Mouse (Mus musculus): ENCODE data around the gene Ovca2. TPM values are rescaled to one million over a fixed set of nuclear protein-coding genes. Genes with fewer than 3 reads are reported as not detected.

Ovca2 gene
- polyA plus RNA-seq, 1 experiment from 2014 or later: 24.9 TPM

GRCm38 (mm10) chr11:75134485-75135068, 44.1 kb downstream of the Ovca2 start:
- 74% methylated on average over 5 of the region's 5 CpGs for WGBS
- no peaks in the 10 kb centered on the region for H3K36me3 ChIP-seq (ENCODE audit: control insufficient read depth, insufficient read depth, low read length)
- ATAC-seq (replicated peaks; ENCODE audit: low FRiP score): no peak
- no peak overlapping the region for H3K27ac ChIP-seq (ENCODE audit: low read depth, low read length)
- peaks cover 35% of the 10 kb centered on the region for H3K4me1 ChIP-seq (replicated peaks; ENCODE audit: control insufficient read depth, insufficient read depth, low read length)
- no peak overlapping the region for H3K4me3 ChIP-seq (ENCODE audit: low read depth, low read length)
- H3K27me3 ChIP-seq (replicated peaks; ENCODE audit: control insufficient read depth, insufficient read depth, low read length): no peaks in the 10 kb centered on the region
- no peak overlapping the region for H3K9ac ChIP-seq (ENCODE audit: low read depth, low read length)
- no peaks in the 10 kb centered on the region for H3K9me3 ChIP-seq (ENCODE audit: control insufficient read depth, low read length)
- no peak overlapping the region for H3K4me2 ChIP-seq
- DNase-seq (ENCODE audit: low spot score): no peak

DNA sequence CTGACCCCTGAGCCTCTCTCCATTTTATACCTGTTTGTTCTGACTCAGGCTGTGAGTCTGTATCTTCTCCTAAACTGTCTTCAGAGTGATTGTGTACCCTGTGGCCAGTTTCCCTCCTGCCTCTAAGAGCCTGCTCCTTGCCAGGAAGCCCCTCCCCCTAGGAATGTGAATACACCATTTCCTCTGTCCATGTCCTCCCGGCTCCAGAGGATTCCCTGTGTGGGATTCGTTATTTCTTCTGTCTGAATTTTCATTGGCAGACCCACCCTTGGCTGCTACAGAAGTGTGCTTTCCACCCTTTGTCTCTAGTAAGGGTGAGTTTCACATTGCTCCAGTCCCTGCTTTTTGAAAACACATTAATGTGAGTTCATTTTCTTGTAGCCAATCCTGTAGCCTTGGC, 44.7 kb downstream of the Ovca2 start:
- H3K36me3 ChIP-seq (ENCODE audit: control insufficient read depth, insufficient read depth, low read length): no peaks in the 10 kb centered on the region
- no peaks in the 10 kb centered on the region for H3K9me3 ChIP-seq (ENCODE audit: control insufficient read depth, low read length)
- no peak overlapping the region for H3K9ac ChIP-seq (ENCODE audit: low read depth, low read length)
- H3K27ac ChIP-seq (ENCODE audit: low read depth, low read length): no peak overlapping the region
- H3K27me3 ChIP-seq (replicated peaks; ENCODE audit: control insufficient read depth, insufficient read depth, low read length): no peaks in the 10 kb centered on the region
- peaks cover 29% of the 10 kb centered on the region for H3K4me1 ChIP-seq (replicated peaks; ENCODE audit: control insufficient read depth, insufficient read depth, low read length)
- no peak for ATAC-seq (replicated peaks; ENCODE audit: low FRiP score)
- WGBS: 37% methylated on average over 2 of the region's 2 CpGs
- DNase-seq (ENCODE audit: low spot score): no peak
- H3K4me2 ChIP-seq: no peak overlapping the region
- no peak overlapping the region for H3K4me3 ChIP-seq (ENCODE audit: low read depth, low read length)

DNA sequence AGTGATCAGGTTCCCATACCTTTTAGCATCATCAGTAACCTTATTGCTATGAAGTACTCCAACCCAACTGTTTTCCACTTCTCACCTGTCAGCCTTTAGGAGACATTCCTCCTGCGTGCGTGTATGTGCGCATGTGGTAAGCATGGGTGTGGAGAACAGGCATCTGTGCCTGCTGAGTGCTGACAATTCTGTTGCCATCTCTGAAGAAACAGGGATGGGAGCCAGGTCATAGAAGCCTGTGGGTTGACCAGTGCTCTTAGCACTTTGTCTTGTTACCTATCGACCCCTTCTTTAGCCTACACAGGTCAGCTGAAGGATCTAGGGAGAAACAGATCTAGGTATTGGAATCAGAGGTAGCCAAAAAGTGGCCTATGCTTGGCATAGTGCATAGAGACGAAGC, 45.2 kb downstream of the Ovca2 start:
- 90% methylated on average over 5 of the region's 5 CpGs for WGBS
- no peak overlapping the region for H3K4me2 ChIP-seq
- ATAC-seq (replicated peaks; ENCODE audit: low FRiP score): no peak
- H3K27ac ChIP-seq (ENCODE audit: low read depth, low read length): no peak overlapping the region
- no peak overlapping the region for H3K9ac ChIP-seq (ENCODE audit: low read depth, low read length)
- no peak for DNase-seq (ENCODE audit: low spot score)
- no peak overlapping the region for H3K4me3 ChIP-seq (ENCODE audit: low read depth, low read length)
- H3K4me1 ChIP-seq (replicated peaks; ENCODE audit: control insufficient read depth, insufficient read depth, low read length): peaks cover 24% of the 10 kb centered on the region
- no peaks in the 10 kb centered on the region for H3K36me3 ChIP-seq (ENCODE audit: control insufficient read depth, insufficient read depth, low read length)
- H3K27me3 ChIP-seq (replicated peaks; ENCODE audit: control insufficient read depth, insufficient read depth, low read length): no peaks in the 10 kb centered on the region
- H3K9me3 ChIP-seq (ENCODE audit: control insufficient read depth, low read length): no peaks in the 10 kb centered on the region

- H3K4me1 ChIP-seq (replicated peaks; ENCODE audit: control insufficient read depth, insufficient read depth, low read length): peaks cover 15% of the 10 kb centered on the region
- no peaks in the 10 kb centered on the region for H3K36me3 ChIP-seq (ENCODE audit: control insufficient read depth, insufficient read depth, low read length)
- ATAC-seq (replicated peaks; ENCODE audit: low FRiP score) (no peak), DNase-seq (ENCODE audit: low spot score) (no peak)
- no peak overlapping the region for H3K4me2 ChIP-seq
- 93% methylated on average over 5 of the region's 5 CpGs for WGBS
- H3K4me3 ChIP-seq (ENCODE audit: low read depth, low read length): no peak overlapping the region
- H3K9ac ChIP-seq (ENCODE audit: low read depth, low read length): no peak overlapping the region
- H3K27ac ChIP-seq (ENCODE audit: low read depth, low read length): no peak overlapping the region
- no peaks in the 10 kb centered on the region for H3K27me3 ChIP-seq (replicated peaks; ENCODE audit: control insufficient read depth, insufficient read depth, low read length)
- H3K9me3 ChIP-seq (ENCODE audit: control insufficient read depth, low read length): no peaks in the 10 kb centered on the region
Measured at GRCm38 (mm10) chr11:75132278-75132677, 46.4 kb downstream of the Ovca2 start.

DNA sequence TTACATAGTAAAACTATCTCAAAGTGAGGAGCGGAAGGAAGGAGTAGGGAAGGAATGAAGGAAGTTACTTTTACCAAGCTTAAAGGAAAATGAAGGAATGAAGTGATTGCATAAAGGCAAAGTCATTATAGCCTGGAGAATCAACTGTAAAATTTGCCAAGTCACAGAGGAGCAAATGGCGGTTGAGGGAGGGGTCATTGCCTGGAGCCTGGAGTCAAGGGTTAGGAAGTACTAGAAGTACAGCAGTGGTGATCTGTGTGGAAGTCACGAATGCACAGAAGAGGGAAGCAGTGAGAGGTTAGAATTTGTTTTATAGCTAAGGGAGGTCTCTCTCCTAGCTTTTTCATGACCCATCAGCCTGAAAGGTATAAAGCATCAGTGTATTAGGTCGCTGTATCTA, 47.3 kb downstream of the Ovca2 start:
- ATAC-seq (replicated peaks; ENCODE audit: low FRiP score): no peak
- WGBS: 69% methylated on average over 4 of the region's 4 CpGs
- 0 out of 2 replicates have a peak, but pooled peaks cover 6% of the 10 kb centered on the region for H3K4me1 ChIP-seq (replicated peaks; ENCODE audit: control insufficient read depth, insufficient read depth, low read length)

GRCm38 (mm10) chr11:75129481-75129880, 49.2 kb downstream of the Ovca2 start:
- H3K4me2 ChIP-seq: no peak overlapping the region
- no peak overlapping the region for H3K4me3 ChIP-seq (ENCODE audit: low read depth, low read length)
- ATAC-seq (replicated peaks; ENCODE audit: low FRiP score): no peak
- 0 out of 2 replicates have a peak, but pooled peaks cover 5% of the 10 kb centered on the region for H3K4me1 ChIP-seq (replicated peaks; ENCODE audit: control insufficient read depth, insufficient read depth, low read length)
- 92% methylated on average over 6 of the region's 6 CpGs for WGBS
- no peak for DNase-seq (ENCODE audit: low spot score)
- no peaks in the 10 kb centered on the region for H3K27me3 ChIP-seq (replicated peaks; ENCODE audit: control insufficient read depth, insufficient read depth, low read length)
- no peaks in the 10 kb centered on the region for H3K36me3 ChIP-seq (ENCODE audit: control insufficient read depth, insufficient read depth, low read length)
- H3K9me3 ChIP-seq (ENCODE audit: control insufficient read depth, low read length): no peaks in the 10 kb centered on the region
- H3K9ac ChIP-seq (ENCODE audit: low read depth, low read length): no peak overlapping the region
- no peak overlapping the region for H3K27ac ChIP-seq (ENCODE audit: low read depth, low read length)

More for the DNA sequence above, 47.3 kb downstream of the Ovca2 start:
- H3K4me3 ChIP-seq (ENCODE audit: low read depth, low read length): no peak overlapping the region
- no peak overlapping the region for H3K27ac ChIP-seq (ENCODE audit: low read depth, low read length)
- no peak for DNase-seq (ENCODE audit: low spot score)
- no peaks in the 10 kb centered on the region for H3K27me3 ChIP-seq (replicated peaks; ENCODE audit: control insufficient read depth, insufficient read depth, low read length)
- H3K9me3 ChIP-seq (ENCODE audit: control insufficient read depth, low read length): no peaks in the 10 kb centered on the region
- no peaks in the 10 kb centered on the region for H3K36me3 ChIP-seq (ENCODE audit: control insufficient read depth, insufficient read depth, low read length)
- no peak overlapping the region for H3K4me2 ChIP-seq
- no peak overlapping the region for H3K9ac ChIP-seq (ENCODE audit: low read depth, low read length)

DNA sequence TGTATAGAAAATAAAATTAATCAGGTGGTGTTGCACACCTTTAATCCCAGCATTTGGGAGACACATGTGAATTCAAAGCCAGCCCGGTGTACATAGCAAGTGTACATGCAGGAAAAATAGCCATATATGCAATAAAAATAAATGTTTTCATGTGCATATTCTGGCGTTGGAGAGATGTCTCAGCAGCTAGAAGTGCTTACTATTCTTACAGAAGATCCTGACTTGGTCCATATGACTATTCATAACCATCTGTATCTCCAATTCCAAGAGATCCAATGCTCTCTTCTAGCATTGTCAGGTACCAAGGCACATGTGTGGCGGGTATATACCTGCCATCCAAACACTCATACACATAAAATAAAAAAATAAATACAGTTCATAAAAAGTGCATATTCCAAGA, 52.3 kb downstream of the Ovca2 start:
- H3K4me2 ChIP-seq: no peak overlapping the region
- no peaks in the 10 kb centered on the region for H3K9me3 ChIP-seq (ENCODE audit: control insufficient read depth, low read length)
- H3K27ac ChIP-seq (ENCODE audit: low read depth, low read length): no peak overlapping the region
- ATAC-seq (replicated peaks; ENCODE audit: low FRiP score) (no peak), DNase-seq (ENCODE audit: low spot score) (no peak)
- no peak overlapping the region for H3K9ac ChIP-seq (ENCODE audit: low read depth, low read length)
- no peak overlapping the region for H3K4me3 ChIP-seq (ENCODE audit: low read depth, low read length)
- WGBS: 91% methylated on average over 3 of the region's 3 CpGs
- H3K4me1 ChIP-seq (replicated peaks; ENCODE audit: control insufficient read depth, insufficient read depth, low read length): no peaks in the 10 kb centered on the region
- H3K36me3 ChIP-seq (ENCODE audit: control insufficient read depth, insufficient read depth, low read length): no peaks in the 10 kb centered on the region
- H3K27me3 ChIP-seq (replicated peaks; ENCODE audit: control insufficient read depth, insufficient read depth, low read length): no peaks in the 10 kb centered on the region

MicroRNAs within 50 kb of the gene (microRNA counts, 519-probe panel; counts per million panel counts)
- microRNA mmu-miR-132 (not detected), microRNA mmu-miR-212 (not detected)

Small RNA genes lying within 50 kb of the gene (microRNA-seq; reads per million reads assigned to microRNA genes)
- gene Mir132 (ENCODE audit: borderline number of aligned reads) (138 reads per million, percentile 51 among the genes with 10 or more reads in this experiment), gene Mir212 (ENCODE audit: borderline number of aligned reads) (14.4 reads per million, percentile 27 among the genes with 10 or more reads in this experiment)

Other genes with a start within 250 kb of the Ovca2 start
- gene Hic1, start 9.3 kb downstream of the Ovca2 start, polyA plus RNA-seq (2014; fragmentation: Nextera tagmentation; extraction: Ambion mirVana): 2.7 and 3.2 TPM in 2 replicates
- gene Dph1, start 12.4 kb upstream of the Ovca2 start, polyA plus RNA-seq (2014; fragmentation: Nextera tagmentation; extraction: Ambion mirVana): 30.3 and 34.0 TPM in 2 replicates
- 1.7 and 2.9 TPM in 2 replicates for gene Rtn4rl1, start 14.9 kb upstream of the Ovca2 start, polyA plus RNA-seq (2014; fragmentation: Nextera tagmentation; extraction: Ambion mirVana)
- gene Rpa1, start 169.5 kb upstream of the Ovca2 start, polyA plus RNA-seq (2014; fragmentation: Nextera tagmentation; extraction: Ambion mirVana): 149 and 154 TPM in 2 replicates
- 10.4 and 10.9 TPM in 2 replicates for gene Smyd4, start 169.6 kb upstream of the Ovca2 start, polyA plus RNA-seq (2014; fragmentation: Nextera tagmentation; extraction: Ambion mirVana)
- 217 and 224 TPM in 2 replicates for gene Serpinf1, start 243.9 kb upstream of the Ovca2 start, polyA plus RNA-seq (2014; fragmentation: Nextera tagmentation; extraction: Ambion mirVana)